ENCODE assay signal across 17 mouse cellular contexts in the genomic region with DNA sequence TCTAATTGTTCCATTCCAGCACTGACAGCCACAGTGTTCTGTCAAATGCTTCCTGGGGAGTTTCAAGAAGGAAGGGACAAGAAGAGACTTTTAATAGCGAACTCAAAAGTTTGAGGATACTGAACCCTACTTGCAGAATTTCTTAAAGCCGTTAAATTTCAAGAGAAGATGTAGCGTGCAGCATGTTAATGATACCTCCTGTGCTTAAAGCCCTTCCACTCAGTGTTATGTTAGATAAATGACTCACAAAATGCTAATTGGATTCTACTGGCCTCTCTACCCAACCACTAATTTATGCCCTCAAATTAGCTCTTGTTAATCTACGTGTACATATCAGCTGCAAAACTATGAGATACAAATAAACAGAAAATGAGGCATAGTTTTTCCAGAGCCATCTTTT.
"Had no signal": no experiment of that assay in that cellular context is flagged by ENCODE, and none has a peak within 500 bp of the region (broad histone marks: within the 10 kb centered on the region; RNA-seq: fewer than 3 reads in every experiment).

No protein-coding gene starts in this region.

- H3K4me2 ChIP-seq: liver, embryonic 15.5 days; lung, embryonic 15.5 days; midbrain, embryonic 12.5 days; midbrain, embryonic 15.5 days; neural tube, embryonic 12.5 days had no signal

- H3K4me3 ChIP-seq: liver, embryonic 15.5 days; lung, embryonic 15.5 days; midbrain, embryonic 10.5 days; midbrain, embryonic 12.5 days; midbrain, embryonic 15.5 days; neural tube, embryonic 12.5 days had no signal

- H3K27me3 ChIP-seq: liver, embryonic 15.5 days; lung, embryonic 15.5 days; midbrain, embryonic 12.5 days; midbrain, embryonic 15.5 days; neural tube, embryonic 12.5 days had no signal

- DNase-seq: liver, postnatal 0 days; lung, adult 2 months; lung, postnatal 14 days; lung, postnatal 36 days; retina, postnatal 1 day; spleen, adult 18-20 months; thymus, adult 18-20 months; thymus, postnatal 14 days; thymus, postnatal 36 days had no signal

- H3K36me3 ChIP-seq: liver, embryonic 15.5 days; lung, embryonic 15.5 days; midbrain, embryonic 10.5 days; midbrain, embryonic 12.5 days; midbrain, embryonic 15.5 days; neural tube, embryonic 12.5 days had no signal

- H3K27ac ChIP-seq: liver, embryonic 15.5 days; lung, embryonic 15.5 days; macrophage; midbrain, embryonic 10.5 days; midbrain, embryonic 12.5 days; midbrain, embryonic 15.5 days; neural tube, embryonic 12.5 days had no signal

- H3K4me1 ChIP-seq: liver, embryonic 15.5 days; lung, embryonic 15.5 days; midbrain, embryonic 10.5 days; midbrain, embryonic 12.5 days; midbrain, embryonic 15.5 days; neural tube, embryonic 12.5 days had no signal

- H3K9me3 ChIP-seq: liver, embryonic 15.5 days; lung, embryonic 15.5 days; midbrain, embryonic 10.5 days; midbrain, embryonic 12.5 days; midbrain, embryonic 15.5 days; neural tube, embryonic 12.5 days had no signal

- ATAC-seq: liver, postnatal 0 days; lung, postnatal 0 days; midbrain, embryonic 15.5 days had no signal

- H3K9ac ChIP-seq: liver, embryonic 15.5 days; liver, postnatal 0 days; lung, embryonic 15.5 days; midbrain, embryonic 12.5 days; midbrain, embryonic 15.5 days; neural tube, embryonic 12.5 days had no signal
